Mouse (Mus musculus) adrenal gland, postnatal 4 days (tissue): Measurements from ENCODE around the gene Lrrc7. TPM values are rescaled to one million over a fixed set of nuclear protein-coding genes. Genes with fewer than 3 reads are reported as not detected.

Source experiments
- DNase-seq, 2 experiments: peaks; one replicate each; pipeline ENCODE4 v3.0.0; 2021 to 2022; ENCODE audit warnings: low spot score in 2 of 2, mixed read lengths in 2 of 2
- long read RNA-seq, 2 experiments: library from polyadenylated mRNA; stranded (forward); transcript quantifications; one replicate each; pipeline ENCODE4 v2.0.0; 2021
- total RNA-seq, 2 experiments: library from RNA; stranded (reverse); gene quantifications; 2 replicates each; pipeline ENCODE4 v1.2.3; 2021

Lrrc7 gene
- 1 to 10 TPM in 1 of 2 experiments, under 1 TPM in 1; 0.99 to 1.5 TPM for total RNA-seq
- long read RNA-seq, experiment 1 = 0 reads
- long read RNA-seq, experiment 2 = 0 reads

- DNase-seq = peak in 1 of 2 experiments; percentile 6
These were observed at the start of gene Lrrc7 for GRCm38 (mm10) chr3:158561987-158562360. Lrrc7 (minus strand) TSS chr3:158562221.

- DNase-seq = no peak
These were observed 45.0 kb upstream of the Lrrc7 start for GRCm38 (mm10) chr3:158607065-158607464.

GRCm38 (mm10) chr3:158605274-158605673 lies 43.3 kb upstream of the Lrrc7 start:
- no peak for DNase-seq

GRCm38 (mm10) chr3:158561256-158561986 lies 600 bp downstream of the Lrrc7 start:
- no peak for DNase-seq

- DNase-seq = no peak
These were observed 1.1 kb downstream of the Lrrc7 start for GRCm38 (mm10) chr3:158560891-158561255.

GRCm38 (mm10) chr3:158559691-158560650 lies 2.0 kb downstream of the Lrrc7 start:
- no peak for DNase-seq

- no peak for DNase-seq
These were observed 2.8 kb downstream of the Lrrc7 start for GRCm38 (mm10) chr3:158559131-158559658.

- no peak for DNase-seq
These were observed 3.4 kb downstream of the Lrrc7 start for GRCm38 (mm10) chr3:158558631-158559030.

- DNase-seq = no peak
These were observed 7.7 kb downstream of the Lrrc7 start for GRCm38 (mm10) chr3:158554280-158554679.

GRCm38 (mm10) chr3:158552105-158552504 lies 9.9 kb downstream of the Lrrc7 start:
- no peak for DNase-seq

- no peak for DNase-seq
These were observed 18.5 kb downstream of the Lrrc7 start for GRCm38 (mm10) chr3:158543481-158543880.

- no peak for DNase-seq
These were observed 29.2 kb downstream of the Lrrc7 start for GRCm38 (mm10) chr3:158532859-158533258.

- DNase-seq = no peak
These were observed 33.5 kb downstream of the Lrrc7 start for GRCm38 (mm10) chr3:158528471-158528870.

- DNase-seq = no peak
These were observed 68.3 kb downstream of the Lrrc7 start for GRCm38 (mm10) chr3:158493730-158494129.

GRCm38 (mm10) chr3:158479677-158480076 lies 82.3 kb downstream of the Lrrc7 start:
- DNase-seq = no peak

- no peak for DNase-seq
These were observed 161.4 kb downstream of the Lrrc7 start for GRCm38 (mm10) chr3:158400600-158400999.

GRCm38 (mm10) chr3:158391534-158391933 lies 170.5 kb downstream of the Lrrc7 start:
- DNase-seq = no peak

- no peak for DNase-seq
These were observed 174.0 kb downstream of the Lrrc7 start for GRCm38 (mm10) chr3:158388076-158388454.

GRCm38 (mm10) chr3:158387413-158388075 lies 174.5 kb downstream of the Lrrc7 start:
- DNase-seq = no peak

GRCm38 (mm10) chr3:158386848-158387247 lies 175.2 kb downstream of the Lrrc7 start:
- no peak for DNase-seq

- DNase-seq = peak in 1 of 2 experiments; percentile 5
These were observed 186.1 kb downstream of the Lrrc7 start for GRCm38 (mm10) chr3:158375885-158376284.
